Mouse (Mus musculus): ENCODE measurements around the gene Ccdc30. TPM values are rescaled to one million over a fixed set of nuclear protein-coding genes. Genes with fewer than 3 reads are reported as not detected.

The Ccdc30 gene
- polyA plus RNA-seq, 1 experiment from 2014 or later: 20.0 TPM

DNA sequence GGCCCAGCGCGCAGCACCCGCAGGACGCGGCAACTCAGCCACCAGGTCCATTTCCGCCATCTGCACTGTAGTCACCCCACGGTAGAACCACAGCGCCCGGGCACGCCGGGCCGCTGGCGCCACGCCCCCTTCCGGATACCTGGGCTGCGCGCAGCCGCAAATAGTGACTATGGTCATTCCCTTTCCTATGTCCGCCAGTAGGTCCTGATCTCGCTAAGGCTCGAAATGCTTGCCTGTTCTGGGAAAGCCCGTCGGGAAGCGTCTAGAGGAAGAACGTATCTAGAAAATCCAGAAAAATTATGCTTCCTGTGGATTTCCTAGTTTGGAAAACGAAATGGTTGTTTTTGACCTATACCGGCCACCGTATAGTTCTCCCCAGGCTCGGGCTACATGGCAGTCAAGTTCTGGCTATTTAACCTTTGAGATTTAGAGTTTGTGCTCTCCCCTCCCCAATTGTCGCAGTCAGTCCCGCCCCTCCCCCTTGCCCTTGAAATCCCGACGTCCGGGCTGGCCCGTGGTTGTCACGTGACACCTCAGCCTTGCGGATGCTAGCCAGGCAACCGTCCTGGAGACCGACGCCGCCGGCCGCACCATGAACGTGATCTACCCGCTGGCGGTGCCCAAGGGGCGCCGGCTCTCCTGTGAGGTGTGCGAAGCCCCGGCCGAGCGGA lies 7.1 kb upstream of the Ccdc30 start, which contains the start of the genes Ppcs and Zmynd12:
TSS of gene Ppcs (minus strand) at position 127 of the 671 bp plus-strand sequence.
TSS of gene Zmynd12 (plus strand) at position 521 of the 671 bp plus-strand sequence.
- Histone ChIP-seq H3K9me3 (ENCODE audit: control insufficient read depth, low read length) (no peaks in the 10 kb centered on the region), H3K4me2 (ENCODE audit: low read length) (peak within 1 kb of the TSS; percentile 75), H3K9ac (ENCODE audit: low read depth, low read length) (peak within 1 kb of the TSS; percentile 87), H3K36me3 (ENCODE audit: control insufficient read depth, insufficient read depth, low read length) (no peaks in the 10 kb centered on the region), H3K4me3 (ENCODE audit: low read length) (peak within 1 kb of the TSS; percentile 73), H3K27me3 (replicated peaks; ENCODE audit: control insufficient read depth, insufficient read depth, low read length) (no peaks in the 10 kb centered on the region), H3K27ac (ENCODE audit: low read depth, low read length) (peak within 1 kb of the TSS; percentile 95), H3K4me1 (ENCODE audit: control insufficient read depth, insufficient read depth, low read depth, low read length) (peaks cover 21% of the 10 kb centered on the region)
- WGBS: under 1% methylated on average over 52 of the region's 52 CpGs
- ATAC-seq: peak; percentile 96

DNA sequence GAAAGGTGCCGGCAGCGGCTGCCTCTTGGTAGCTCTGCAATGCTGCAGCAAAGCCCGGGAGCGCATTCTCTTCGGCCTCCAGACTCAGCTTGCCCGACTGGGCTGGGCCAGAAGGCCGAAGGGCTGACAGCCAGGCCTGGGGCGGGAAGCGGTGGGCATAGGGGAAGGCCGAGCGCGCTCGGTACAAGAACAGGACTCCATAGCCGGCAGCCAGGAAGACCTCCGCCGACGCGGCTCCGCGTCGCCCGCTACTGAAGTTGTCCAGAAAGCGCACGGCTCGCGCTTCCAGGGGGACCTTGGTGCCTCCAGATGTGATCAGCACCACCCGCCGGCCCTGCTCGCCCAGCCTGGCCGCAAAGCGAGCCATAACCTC lies 6.6 kb upstream of the Ccdc30 start:
- Histone ChIP-seq H3K9ac (ENCODE audit: low read depth, low read length) (peak overlapping the region; percentile 87), H3K27ac (ENCODE audit: low read depth, low read length) (peak overlapping the region; percentile 95), H3K36me3 (ENCODE audit: control insufficient read depth, insufficient read depth, low read length) (no peaks in the 10 kb centered on the region), H3K27me3 (replicated peaks; ENCODE audit: control insufficient read depth, insufficient read depth, low read length) (no peaks in the 10 kb centered on the region), H3K4me1 (ENCODE audit: control insufficient read depth, insufficient read depth, low read depth, low read length) (peaks cover 21% of the 10 kb centered on the region), H3K4me2 (ENCODE audit: low read length) (peak overlapping the region; percentile 75), H3K9me3 (ENCODE audit: control insufficient read depth, low read length) (no peaks in the 10 kb centered on the region), H3K4me3 (ENCODE audit: low read length) (peak overlapping the region; percentile 73)
- under 1% methylated on average over 31 of the region's 31 CpGs for WGBS
- peak; percentile 70 for ATAC-seq

DNA sequence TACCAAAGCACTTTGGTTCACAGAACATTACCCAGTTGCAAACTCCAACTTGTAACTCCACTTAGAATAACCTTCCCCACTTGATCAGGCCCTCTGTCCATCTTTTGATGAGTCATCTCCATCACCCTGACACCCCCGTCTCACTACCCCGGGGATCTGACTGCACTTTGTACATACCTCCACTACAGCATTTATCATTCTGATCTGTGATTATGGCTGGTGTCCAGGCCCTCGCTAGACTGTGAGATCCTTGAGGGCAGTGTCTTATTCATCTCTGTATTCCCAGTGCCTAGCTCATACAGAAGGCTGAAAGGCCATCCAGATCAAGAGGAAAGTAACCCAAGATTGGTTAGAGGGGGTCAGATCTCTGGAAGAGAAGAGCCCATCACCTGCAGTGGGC lies 5.9 kb upstream of the Ccdc30 start:
- 56% methylated on average over 3 of the region's 3 CpGs for WGBS
- Histone ChIP-seq H3K4me1 (ENCODE audit: control insufficient read depth, insufficient read depth, low read depth, low read length) (peaks cover 21% of the 10 kb centered on the region), H3K9ac (ENCODE audit: low read depth, low read length) (peak overlapping the region; percentile 87), H3K4me2 (ENCODE audit: low read length) (peak overlapping the region; percentile 75), H3K27me3 (replicated peaks; ENCODE audit: control insufficient read depth, insufficient read depth, low read length) (no peaks in the 10 kb centered on the region), H3K36me3 (ENCODE audit: control insufficient read depth, insufficient read depth, low read length) (no peaks in the 10 kb centered on the region), H3K4me3 (ENCODE audit: low read length) (peak overlapping the region; percentile 73), H3K9me3 (ENCODE audit: control insufficient read depth, low read length) (no peaks in the 10 kb centered on the region), H3K27ac (ENCODE audit: low read depth, low read length) (peak overlapping the region; percentile 95; the same call in 1 of the 2 replicates)
- ATAC-seq: no peak

DNA sequence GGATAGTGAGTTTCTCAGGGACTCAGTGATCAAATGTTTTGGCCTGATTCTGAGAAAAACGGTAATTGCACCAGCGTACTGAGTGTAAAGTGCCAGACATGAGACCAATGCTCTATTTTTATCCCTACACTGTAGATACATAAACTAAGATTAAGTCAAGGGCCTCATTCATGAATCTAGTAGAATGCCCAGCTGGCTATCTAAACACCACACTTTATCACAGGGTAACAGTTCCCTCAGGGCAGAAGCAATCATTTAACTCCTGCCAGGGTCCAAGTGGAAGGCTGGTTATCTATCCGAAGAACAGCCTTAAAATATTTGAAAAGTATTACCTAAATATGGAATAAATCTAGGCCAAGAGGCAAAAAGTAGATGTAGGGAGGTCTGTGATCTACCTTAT lies 2.6 kb upstream of the Ccdc30 start:
- no peak overlapping the region for H3K27ac ChIP-seq (ENCODE audit: low read depth, low read length)
- no peak overlapping the region for H3K4me3 ChIP-seq (ENCODE audit: low read length)
- no peak overlapping the region for H3K9ac ChIP-seq (ENCODE audit: low read depth, low read length)
- no peaks in the 10 kb centered on the region for H3K9me3 ChIP-seq (ENCODE audit: control insufficient read depth, low read length)
- no peaks in the 10 kb centered on the region for H3K36me3 ChIP-seq (ENCODE audit: control insufficient read depth, insufficient read depth, low read length)
- H3K27me3 ChIP-seq (replicated peaks; ENCODE audit: control insufficient read depth, insufficient read depth, low read length): no peaks in the 10 kb centered on the region
- WGBS: 91% methylated on average over 3 of the region's 3 CpGs
- peaks cover 21% of the 10 kb centered on the region for H3K4me1 ChIP-seq (ENCODE audit: control insufficient read depth, insufficient read depth, low read depth, low read length)
- no peak for ATAC-seq
- H3K4me2 ChIP-seq (ENCODE audit: low read length): no peak overlapping the region

GRCm38 (mm10) chr4:119417270-119417669 lies 1.9 kb upstream of the Ccdc30 start:
- Histone ChIP-seq H3K27ac (ENCODE audit: low read depth, low read length) (no peak overlapping the region), H3K36me3 (ENCODE audit: control insufficient read depth, insufficient read depth, low read length) (no peaks in the 10 kb centered on the region), H3K4me2 (ENCODE audit: low read length) (no peak overlapping the region), H3K27me3 (replicated peaks; ENCODE audit: control insufficient read depth, insufficient read depth, low read length) (no peaks in the 10 kb centered on the region), H3K9me3 (ENCODE audit: control insufficient read depth, low read length) (no peaks in the 10 kb centered on the region), H3K4me1 (ENCODE audit: control insufficient read depth, insufficient read depth, low read depth, low read length) (peaks cover 26% of the 10 kb centered on the region), H3K4me3 (ENCODE audit: low read length) (no peak overlapping the region), H3K9ac (ENCODE audit: low read depth, low read length) (no peak overlapping the region)
- no peak for ATAC-seq
- 86% methylated on average over 3 of the region's 3 CpGs for WGBS

DNA sequence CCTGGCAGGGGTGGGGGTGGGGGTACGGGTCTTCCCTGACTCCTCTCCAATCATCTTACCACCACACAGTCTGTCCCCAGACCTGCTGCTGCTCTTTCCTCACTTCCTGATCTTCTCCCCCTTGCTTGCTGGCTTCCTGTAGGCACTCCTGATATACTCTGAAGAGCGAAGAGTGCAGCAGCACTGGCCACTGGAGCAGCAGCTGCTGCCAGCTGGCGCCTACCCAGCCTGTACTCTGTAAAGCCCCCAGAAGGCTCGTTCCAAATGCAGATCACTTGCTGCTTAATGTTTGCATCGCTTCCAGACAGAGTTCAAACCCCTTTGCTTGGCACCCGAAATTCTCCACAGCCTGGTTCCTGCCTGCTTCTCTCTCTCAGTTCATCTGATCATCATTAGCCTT lies 2.5 kb downstream of the Ccdc30 start:
- Histone ChIP-seq H3K27ac (ENCODE audit: low read depth, low read length) (peak overlapping the region; percentile 16; the same call in 1 of the 2 replicates), H3K4me3 (ENCODE audit: low read length) (no peak overlapping the region), H3K9ac (ENCODE audit: low read depth, low read length) (no peak overlapping the region), H3K9me3 (ENCODE audit: control insufficient read depth, low read length) (no peaks in the 10 kb centered on the region), H3K36me3 (ENCODE audit: control insufficient read depth, insufficient read depth, low read length) (no peaks in the 10 kb centered on the region), H3K27me3 (replicated peaks; ENCODE audit: control insufficient read depth, insufficient read depth, low read length) (no peaks in the 10 kb centered on the region), H3K4me1 (ENCODE audit: control insufficient read depth, insufficient read depth, low read depth, low read length) (peaks cover 15% of the 10 kb centered on the region), H3K4me2 (ENCODE audit: low read length) (peak overlapping the region; percentile 14; the same call in 1 of the 2 replicates)
- 52% methylated on average over 6 of the region's 6 CpGs for WGBS
- peak; percentile 35 for ATAC-seq

DNA sequence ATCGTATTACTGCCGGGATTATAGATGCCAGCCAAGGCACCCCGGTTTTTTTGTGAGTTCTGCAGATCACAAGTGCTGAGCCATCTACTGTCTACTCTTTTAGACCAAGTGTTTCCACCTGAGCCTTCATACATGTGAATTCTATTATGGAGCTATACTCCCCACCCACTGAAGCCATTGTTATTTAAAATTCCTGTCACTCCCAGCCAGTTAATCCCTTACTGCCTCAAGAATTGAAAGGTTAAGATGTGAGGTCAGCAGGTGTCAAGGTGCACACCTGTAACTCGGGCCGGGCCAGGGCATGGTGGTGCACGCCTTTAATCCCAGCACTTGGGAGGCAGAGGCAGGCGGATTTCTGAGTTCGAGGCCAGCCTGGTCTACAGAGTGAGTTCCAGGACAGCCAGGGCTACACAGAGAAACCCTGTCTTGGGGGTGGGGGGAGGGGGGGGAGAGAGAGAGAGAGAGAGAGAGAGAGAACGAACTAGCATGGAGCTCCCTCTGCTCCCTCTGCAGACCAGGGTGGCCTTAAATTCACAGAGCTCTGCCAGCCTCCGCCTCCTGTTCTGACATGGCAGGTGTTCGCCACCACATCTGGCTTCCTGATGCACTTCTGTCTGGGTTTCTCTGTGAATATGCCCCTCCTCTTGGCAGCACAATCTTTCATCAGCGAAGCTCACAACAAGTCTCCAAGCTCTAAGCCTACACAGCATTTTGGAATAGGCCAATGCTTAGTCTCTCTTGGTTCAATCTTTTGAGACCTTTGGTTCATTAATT lies 3.3 kb downstream of the Ccdc30 start:
- H3K9me3 ChIP-seq (ENCODE audit: control insufficient read depth, low read length): no peaks in the 10 kb centered on the region
- H3K4me2 ChIP-seq (ENCODE audit: low read length): no peak overlapping the region
- H3K27ac ChIP-seq (ENCODE audit: low read depth, low read length): 0 out of 2 replicates have a peak overlapping the region, but pooled peaks have one; percentile 16
- H3K4me1 ChIP-seq (ENCODE audit: control insufficient read depth, insufficient read depth, low read depth, low read length): peaks cover 15% of the 10 kb centered on the region
- H3K9ac ChIP-seq (ENCODE audit: low read depth, low read length): no peak overlapping the region
- WGBS: 75% methylated on average over 10 of the region's 12 CpGs
- no peak overlapping the region for H3K4me3 ChIP-seq (ENCODE audit: low read length)
- no peaks in the 10 kb centered on the region for H3K36me3 ChIP-seq (ENCODE audit: control insufficient read depth, insufficient read depth, low read length)
- H3K27me3 ChIP-seq (replicated peaks; ENCODE audit: control insufficient read depth, insufficient read depth, low read length): no peaks in the 10 kb centered on the region
- ATAC-seq: no peak

GRCm38 (mm10) chr4:119403431-119403830 lies 11.9 kb downstream of the Ccdc30 start:
- Histone ChIP-seq H3K9ac (ENCODE audit: low read depth, low read length) (no peak overlapping the region), H3K9me3 (ENCODE audit: control insufficient read depth, low read length) (peaks cover 11% of the 10 kb centered on the region), H3K27ac (ENCODE audit: low read depth, low read length) (no peak overlapping the region), H3K4me3 (ENCODE audit: low read length) (no peak overlapping the region), H3K4me2 (ENCODE audit: low read length) (no peak overlapping the region), H3K27me3 (replicated peaks; ENCODE audit: control insufficient read depth, insufficient read depth, low read length) (no peaks in the 10 kb centered on the region), H3K36me3 (ENCODE audit: control insufficient read depth, insufficient read depth, low read length) (peaks cover 15% of the 10 kb centered on the region), H3K4me1 (ENCODE audit: control insufficient read depth, insufficient read depth, low read depth, low read length) (no peaks in the 10 kb centered on the region)
- 53% methylated on average over 2 of the region's 2 CpGs for WGBS
- ATAC-seq: no peak

DNA sequence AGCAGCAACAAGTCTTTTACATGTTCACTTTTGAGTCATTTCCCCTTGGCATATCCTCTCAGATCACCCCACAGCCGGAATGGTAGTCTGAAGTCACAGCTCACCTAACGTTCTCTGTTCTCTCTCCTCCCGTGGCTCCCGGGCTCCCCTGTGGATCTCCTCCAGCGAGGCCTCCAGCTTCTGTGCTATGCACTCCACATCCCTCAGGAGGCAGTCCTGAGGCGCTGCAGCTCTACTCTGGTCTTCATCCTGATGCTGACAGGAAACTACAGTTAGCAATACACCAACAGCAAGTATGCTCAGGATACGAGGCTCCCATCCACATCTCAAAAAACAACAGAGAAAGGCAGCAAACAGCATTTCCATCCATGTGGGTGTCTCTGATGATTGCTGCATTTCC lies 14.4 kb downstream of the Ccdc30 start:
- H3K4me2 ChIP-seq (ENCODE audit: low read length): no peak overlapping the region
- no peak for ATAC-seq
- peaks cover 15% of the 10 kb centered on the region for H3K36me3 ChIP-seq (ENCODE audit: control insufficient read depth, insufficient read depth, low read length)
- no peaks in the 10 kb centered on the region for H3K27me3 ChIP-seq (replicated peaks; ENCODE audit: control insufficient read depth, insufficient read depth, low read length)
- H3K9me3 ChIP-seq (ENCODE audit: control insufficient read depth, low read length): peaks cover 11% of the 10 kb centered on the region
- no peak overlapping the region for H3K27ac ChIP-seq (ENCODE audit: low read depth, low read length)
- H3K4me3 ChIP-seq (ENCODE audit: low read length): no peak overlapping the region
- H3K4me1 ChIP-seq (ENCODE audit: control insufficient read depth, insufficient read depth, low read depth, low read length): no peaks in the 10 kb centered on the region
- no peak overlapping the region for H3K9ac ChIP-seq (ENCODE audit: low read depth, low read length)
- 61% methylated on average over 7 of the region's 7 CpGs for WGBS

All from hindbrain, embryonic 16.5 days (tissue).